Mouse (Mus musculus) E14TG2a.4 (cell line): ENCODE measurements at regions not wholly inside any gene's neighbourhood (a gene's known extent, or its start where the extent isn't known, plus 50 kb on each side); places are given as distances from the start of the nearest gene placed in this dataset.
"Not testable (repeated sequence)": the region's sequence is repeated elsewhere in the genome, so short reads cannot be mapped to it uniquely, and the experiment has no call there.

Source experiments
- H3K27me3 ChIP-seq: 2 replicates; pipeline ENCODE4 v1.6.1; 2014; ENCODE audit warnings: low read length, control low read depth; ENCODE audit not compliant: insufficient read depth
- H3K36me3 ChIP-seq: 2 replicates; pipeline ENCODE4 v1.6.1; 2014; ENCODE audit warnings: low read length, control low read depth; ENCODE audit not compliant: insufficient read depth
- H3K4me1 ChIP-seq: replicated peaks from 2 replicates; pipeline ENCODE4 v1.6.1; 2014; ENCODE audit warnings: low read depth, low read length, control low read depth
- H3K4me3 ChIP-seq: replicated peaks from 2 replicates; pipeline ENCODE4 v1.5.1; 2014; ENCODE audit warnings: mild to moderate bottlenecking, low read length
- H3K9me3 ChIP-seq: 2 replicates; pipeline ENCODE4 v1.6.1; 2014; ENCODE audit warnings: low read length, control low read depth
- NANOG ChIP-seq: IDR thresholded peaks from 2 replicates; pipeline ENCODE4 v1.6.1; 2014; ENCODE audit warnings: borderline replicate concordance, low read length, mixed read lengths

- H3K4me1 ChIP-seq, H3K27me3 ChIP-seq, H3K4me3 ChIP-seq, H3K36me3 ChIP-seq: not testable (repeated sequence)
- 0 out of 2 replicates have a peak, but pooled peaks have one; percentile 54 for TF ChIP-seq NANOG
- peaks cover 44% of the 10 kb centered on the region for H3K9me3 ChIP-seq
Observed at GRCm38 (mm10) chr7:31591135-31591534, 114.4 kb downstream of the Scgb2b7 start.
